Mouse (Mus musculus): ENCODE measurements around the gene H2-D1. TPM values are rescaled to one million over a fixed set of nuclear protein-coding genes. Genes with fewer than 3 reads are reported as not detected.
"Not testable (repeated sequence)": the region's sequence is repeated elsewhere in the genome, so short reads cannot be mapped to it uniquely, and the experiment has no call there.

H2-D1 gene
- total RNA-seq, 1 experiment = 30.1 TPM

DNA sequence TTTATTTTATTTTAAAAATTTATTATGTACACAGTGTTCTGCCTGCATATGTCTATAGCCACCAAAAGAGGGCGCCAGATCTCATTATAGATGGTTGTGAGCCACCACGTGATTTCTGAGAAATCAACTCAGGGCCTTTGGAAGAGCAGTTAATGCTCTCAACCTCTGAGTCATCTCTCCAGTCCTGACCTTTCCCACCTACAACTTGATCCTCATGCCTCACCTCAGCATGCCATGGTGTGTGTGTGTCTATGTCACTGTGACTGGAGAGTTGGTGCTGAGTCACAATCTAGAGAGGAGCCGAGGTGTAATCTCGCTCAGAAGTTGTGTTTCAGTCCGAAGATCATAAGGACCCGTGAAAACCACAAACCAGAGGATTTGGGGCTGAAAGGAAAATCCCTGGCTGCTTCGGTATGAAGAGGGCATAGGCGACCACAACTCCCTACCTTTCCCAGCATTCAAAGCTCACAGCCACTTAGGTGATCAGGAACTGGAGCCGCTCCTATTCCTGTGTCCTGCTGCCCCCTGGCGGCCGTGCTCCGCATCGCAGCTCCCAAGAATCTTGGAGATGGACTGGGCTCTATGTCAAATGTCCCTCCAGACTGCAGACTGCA lies 39.2 kb downstream of the H2-D1 start:
- in situ Hi-C loops (cut with MboI; ENCODE audit: low sequenced_read_pairs in 2 of 2, unreplicated experiment in 2 of 2) = no loop called here
- 0 out of 2 replicates have a peak overlapping the region, but pooled peaks have one; percentile 7 for H3K27ac ChIP-seq (ENCODE audit: insufficient read depth, low read depth, low read length, poor library complexity, severe bottlenecking)
- H3K9me3 ChIP-seq (ENCODE audit: control insufficient read depth, insufficient read depth, low read depth, low read length) = no peaks in the 10 kb centered on the region
- peak; percentile 55 for DNase-seq (ENCODE audit: low read depth, low spot score)
- peaks cover 0 to 3% of the 10 kb centered on the region in 2 experiments; a peak in 1 of 4 replicates for H3K4me1 ChIP-seq (ENCODE audit: control insufficient read depth in 2 of 2, insufficient read depth in 2 of 2, low read length in 2 of 2, poor library complexity in 1 of 2)
- peak; percentile 22; the same call in 1 of the 2 replicates for TF ChIP-seq ZC3H11A (IDR thresholded peaks at IDR 0.05; ENCODE audit: borderline replicate concordance, low read depth, low read length)
- no peak for TF ChIP-seq CHD2 (IDR thresholded peaks at IDR 0.05; ENCODE audit: low read depth, low read length)
- H3K9ac ChIP-seq (ENCODE audit: insufficient read depth, low read depth, low read length, poor library complexity, severe bottlenecking) = peak overlapping the region; percentile 11; the same call in 1 of the 2 replicates
- H3K4me3 ChIP-seq (ENCODE audit: insufficient read depth in 1 of 2, low read depth in 1 of 2, low read length in 2 of 2, poor library complexity in 1 of 2, severe bottlenecking in 1 of 2) = peak overlapping the region in 1 of 2 experiments; percentile 23; a peak in 1 of 4 replicates
- no peaks in the 10 kb centered on the region for H3K36me3 ChIP-seq (ENCODE audit: control insufficient read depth, insufficient read depth, low read length, poor library complexity, severe bottlenecking)

- DNase-seq (ENCODE audit: low read depth, low spot score) = no peak
- in situ Hi-C loops (cut with MboI; ENCODE audit: low sequenced_read_pairs in 2 of 2, unreplicated experiment in 2 of 2) = no loop called here
Observed at GRCm38 (mm10) chr17:35303271-35303670, 40.7 kb downstream of the H2-D1 start.

GRCm38 (mm10) chr17:35303756-35304350 lies 41.3 kb downstream of the H2-D1 start:
- H3K9me3 ChIP-seq (ENCODE audit: control insufficient read depth, insufficient read depth, low read depth, low read length) = no peaks in the 10 kb centered on the region
- TF ChIP-seq HCFC1 (IDR thresholded peaks at IDR 0.05; ENCODE audit: borderline replicate concordance, insufficient read depth, low read length) (no peak), ZC3H11A (IDR thresholded peaks at IDR 0.05; ENCODE audit: borderline replicate concordance, low read depth, low read length) (no peak), ZNF384 (IDR thresholded peaks at IDR 0.05; ENCODE audit: low read depth, low read length) (no peak), MAFK (IDR thresholded peaks at IDR 0.05; ENCODE audit: insufficient read depth, low read depth, low read length) (no peak), CHD2 (IDR thresholded peaks at IDR 0.05; ENCODE audit: low read depth, low read length) (no peak)
- H3K4me1 ChIP-seq (ENCODE audit: control insufficient read depth in 2 of 2, insufficient read depth in 2 of 2, low read length in 2 of 2, poor library complexity in 1 of 2) = peaks cover 0 to 3% of the 10 kb centered on the region in 2 experiments; a peak in 1 of 4 replicates
- no peak overlapping the region for H3K27ac ChIP-seq (ENCODE audit: insufficient read depth, low read depth, low read length, poor library complexity, severe bottlenecking)
- H3K36me3 ChIP-seq (ENCODE audit: control insufficient read depth, insufficient read depth, low read length, poor library complexity, severe bottlenecking) = no peaks in the 10 kb centered on the region
- in situ Hi-C loops (cut with MboI; ENCODE audit: low sequenced_read_pairs in 2 of 2, unreplicated experiment in 2 of 2) = no loop called here
- no peak overlapping the region for H3K9ac ChIP-seq (ENCODE audit: insufficient read depth, low read depth, low read length, poor library complexity, severe bottlenecking)
- no peak for DNase-seq (ENCODE audit: low read depth, low spot score)
- H3K4me3 ChIP-seq (ENCODE audit: insufficient read depth in 1 of 2, low read depth in 1 of 2, low read length in 2 of 2, poor library complexity in 1 of 2, severe bottlenecking in 1 of 2) = no peak overlapping the region

More at GRCm38 (mm10) chr17:35303271-35303670, 40.7 kb downstream of the H2-D1 start:
- H3K36me3 ChIP-seq (ENCODE audit: control insufficient read depth, insufficient read depth, low read length, poor library complexity, severe bottlenecking) = no peaks in the 10 kb centered on the region
- H3K9ac ChIP-seq (ENCODE audit: insufficient read depth, low read depth, low read length, poor library complexity, severe bottlenecking) = no peak overlapping the region
- TF ChIP-seq CHD2 (IDR thresholded peaks at IDR 0.05; ENCODE audit: low read depth, low read length) (no peak), HCFC1 (IDR thresholded peaks at IDR 0.05; ENCODE audit: borderline replicate concordance, insufficient read depth, low read length) (no peak), ZC3H11A (IDR thresholded peaks at IDR 0.05; ENCODE audit: borderline replicate concordance, low read depth, low read length) (no peak), MAFK (IDR thresholded peaks at IDR 0.05; ENCODE audit: insufficient read depth, low read depth, low read length) (no peak), ZNF384 (IDR thresholded peaks at IDR 0.05; ENCODE audit: low read depth, low read length) (no peak)
- H3K4me3 ChIP-seq (ENCODE audit: insufficient read depth in 1 of 2, low read depth in 1 of 2, low read length in 2 of 2, poor library complexity in 1 of 2, severe bottlenecking in 1 of 2) = no peak overlapping the region
- peaks cover 0 to 3% of the 10 kb centered on the region in 2 experiments; a peak in 1 of 4 replicates for H3K4me1 ChIP-seq (ENCODE audit: control insufficient read depth in 2 of 2, insufficient read depth in 2 of 2, low read length in 2 of 2, poor library complexity in 1 of 2)
- no peak overlapping the region for H3K27ac ChIP-seq (ENCODE audit: insufficient read depth, low read depth, low read length, poor library complexity, severe bottlenecking)
- no peaks in the 10 kb centered on the region for H3K9me3 ChIP-seq (ENCODE audit: control insufficient read depth, insufficient read depth, low read depth, low read length)

GRCm38 (mm10) chr17:35304478-35304877 lies 41.9 kb downstream of the H2-D1 start:
- Histone ChIP-seq H3K36me3 (ENCODE audit: control insufficient read depth, insufficient read depth, low read length, poor library complexity, severe bottlenecking) (no peaks in the 10 kb centered on the region), H3K27ac (ENCODE audit: insufficient read depth, low read depth, low read length, poor library complexity, severe bottlenecking) (no peak overlapping the region), H3K9ac (ENCODE audit: insufficient read depth, low read depth, low read length, poor library complexity, severe bottlenecking) (no peak overlapping the region), H3K4me3 (ENCODE audit: insufficient read depth in 1 of 2, low read depth in 1 of 2, low read length in 2 of 2, poor library complexity in 1 of 2, severe bottlenecking in 1 of 2) (no peak overlapping the region), H3K9me3 (ENCODE audit: control insufficient read depth, insufficient read depth, low read depth, low read length) (no peaks in the 10 kb centered on the region), H3K4me1 (ENCODE audit: control insufficient read depth in 2 of 2, insufficient read depth in 2 of 2, low read length in 2 of 2, poor library complexity in 1 of 2) (peaks cover 0 to 3% of the 10 kb centered on the region in 2 experiments; a peak in 1 of 4 replicates)
- DNase-seq (ENCODE audit: low read depth, low spot score) = no peak
- in situ Hi-C loops (cut with MboI; ENCODE audit: low sequenced_read_pairs in 2 of 2, unreplicated experiment in 2 of 2) = no loop called here
- no peak for TF ChIP-seq CHD2 (IDR thresholded peaks at IDR 0.05; ENCODE audit: low read depth, low read length)
- no peak for TF ChIP-seq MAFK (IDR thresholded peaks at IDR 0.05; ENCODE audit: insufficient read depth, low read depth, low read length)
- TF ChIP-seq HCFC1 (IDR thresholded peaks at IDR 0.05; ENCODE audit: borderline replicate concordance, insufficient read depth, low read length) = no peak
- no peak for TF ChIP-seq ZNF384 (IDR thresholded peaks at IDR 0.05; ENCODE audit: low read depth, low read length)
- no peak for TF ChIP-seq ZC3H11A (IDR thresholded peaks at IDR 0.05; ENCODE audit: borderline replicate concordance, low read depth, low read length)

GRCm38 (mm10) chr17:35304921-35305320 lies 42.4 kb downstream of the H2-D1 start:
- H3K36me3 ChIP-seq (ENCODE audit: control insufficient read depth, insufficient read depth, low read length, poor library complexity, severe bottlenecking); H3K27ac ChIP-seq (ENCODE audit: insufficient read depth, low read depth, low read length, poor library complexity, severe bottlenecking); DNase-seq (ENCODE audit: low read depth, low spot score); H3K9me3 ChIP-seq (ENCODE audit: control insufficient read depth, insufficient read depth, low read depth, low read length); H3K4me1 ChIP-seq (ENCODE audit: control insufficient read depth in 2 of 2, insufficient read depth in 2 of 2, low read length in 2 of 2, poor library complexity in 1 of 2); H3K4me3 ChIP-seq (ENCODE audit: insufficient read depth in 1 of 2, low read depth in 1 of 2, low read length in 2 of 2, poor library complexity in 1 of 2, severe bottlenecking in 1 of 2); in situ Hi-C loops (cut with MboI; ENCODE audit: low sequenced_read_pairs in 2 of 2, unreplicated experiment in 2 of 2); H3K9ac ChIP-seq (ENCODE audit: insufficient read depth, low read depth, low read length, poor library complexity, severe bottlenecking): not testable (repeated sequence)

Measured in ES-E14 (cell line).